Mouse (Mus musculus): ENCODE data around the gene Olfr1233.

Olfr1233 gene

DNA sequence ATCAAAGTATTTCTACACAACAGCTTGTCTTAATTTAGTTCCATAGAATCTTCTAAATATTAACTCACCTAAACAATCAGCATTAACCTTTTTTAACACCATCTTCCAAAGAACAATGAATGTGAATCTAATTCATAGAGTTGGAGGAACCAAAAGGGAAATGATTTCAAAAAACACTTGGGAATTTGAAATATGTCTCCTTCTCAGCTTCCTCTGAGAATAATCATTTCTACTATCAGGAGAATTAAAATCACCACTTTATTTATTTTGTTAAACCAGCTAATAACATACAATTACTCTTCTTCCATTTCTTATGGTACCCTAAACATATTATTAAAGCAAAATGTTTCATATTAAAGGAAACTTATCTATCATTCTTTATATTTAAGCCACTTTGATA is at the start of gene Olfr1233:
Gene Olfr1233 (minus strand): TSS at position 101 of the 400 bp plus-strand sequence.
- no peak for DNase-seq (ENCODE audit: low spot score)

- DNase-seq (ENCODE audit: low spot score): no peak
These were observed 22.6 kb upstream of the Olfr1233 start, which contains the start of gene Olfr1234 for GRCm38 (mm10) chr2:89364765-89365164. Gene Olfr1234 (minus strand): TSS chr2:89364865.

GRCm38 (mm10) chr2:89329575-89329974 is 12.6 kb downstream of the Olfr1233 start, which contains the start of gene Olfr1232:
Gene Olfr1232 (minus strand): TSS chr2:89329675.
- DNase-seq (ENCODE audit: low spot score): no peak

- DNase-seq (ENCODE audit: low spot score): no peak
These were observed 35.2 kb downstream of the Olfr1233 start, which contains the start of gene Olfr1231 for GRCm38 (mm10) chr2:89306974-89307373. Gene Olfr1231 (minus strand): TSS chr2:89307074.

DNA sequence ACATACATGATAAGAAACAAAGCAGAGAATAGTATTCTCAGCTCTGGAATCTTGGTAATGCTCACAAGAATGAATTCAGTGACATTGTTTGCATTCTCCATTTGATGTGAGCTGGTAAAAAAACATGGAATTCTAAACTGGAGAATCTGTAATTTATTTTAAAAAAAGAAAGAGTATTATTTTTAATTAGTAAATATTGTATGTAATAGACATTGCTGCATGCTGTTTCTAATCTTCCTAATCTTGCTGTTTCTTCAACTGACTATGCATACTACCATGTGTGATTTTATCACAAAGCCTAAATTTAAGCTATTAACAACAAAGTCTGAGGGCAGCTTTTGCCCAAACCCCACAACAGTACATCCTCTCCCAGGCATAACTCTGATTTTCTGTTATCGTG is 45.0 kb downstream of the Olfr1233 start, which contains the start of gene Olfr1230:
Gene Olfr1230 (minus strand): TSS at position 101 of the 400 bp plus-strand sequence.
- no peak for DNase-seq (ENCODE audit: low spot score)

- DNase-seq (ENCODE audit: low spot score): no peak
These were observed 54.3 kb downstream of the Olfr1233 start, which contains the start of gene Olfr1229 for GRCm38 (mm10) chr2:89287914-89288313. Gene Olfr1229 (minus strand): TSS chr2:89288014.

Measured in testis, postnatal 10 days (tissue).